Mouse (Mus musculus) embryonic facial prominence, embryonic 10.5 days (tissue): Measurements from ENCODE around the gene Iqcg. TPM values are rescaled to one million over a fixed set of nuclear protein-coding genes. Genes with fewer than 3 reads are reported as not detected.

Experiments used
- DNase-seq: peaks from one replicate; pipeline ENCODE4 v3.0.0-alpha.2; 2017; ENCODE audit warnings: low spot score
- H3K27ac ChIP-seq: fragments of 300-500 bp; sonication (generic); replicated peaks from 2 replicates; pipeline ENCODE4 v1.5.1; 2016; ENCODE audit warnings: mild to moderate bottlenecking
- H3K27me3 ChIP-seq: fragments of 300-500 bp; sonication (generic); replicated peaks from 2 replicates; pipeline ENCODE4 v1.6.1; 2016; ENCODE audit warnings: low read depth, mild to moderate bottlenecking; ENCODE audit not compliant: poor library complexity, severe bottlenecking
- H3K36me3 ChIP-seq: fragments of 300-500 bp; sonication (generic); replicated peaks from 2 replicates; pipeline ENCODE4 v1.6.1; 2016; ENCODE audit warnings: mild to moderate bottlenecking, moderate library complexity
- H3K4me1 ChIP-seq: fragments of 300-500 bp; sonication (generic); 2 replicates; pipeline ENCODE4 v1.6.1; 2016
- H3K4me3 ChIP-seq: fragments of 300-500 bp; sonication (generic); 2 replicates; pipeline ENCODE4 v1.5.1; 2016; ENCODE audit warnings: mild to moderate bottlenecking, moderate library complexity
- H3K9me3 ChIP-seq: fragments of 300-500 bp; sonication (generic); 2 replicates; pipeline ENCODE4 v1.6.1; 2016; ENCODE audit warnings: mild to moderate bottlenecking
- WGBS: fragments of 180-500 bp; shearing (Covaris S2); methylation state at CpG from one replicate; pipeline ENCODE4 v1.1.7; 2016; 5-methylcytosine and 5-hydroxymethylcytosine counted together
- microRNA counts: library from miRNA; unstranded; fragments of <30 nt; microRNA quantifications from one replicate; lab custom pipeline; 2017
- microRNA-seq: library from miRNA; unstranded; fragments of <30 nt; microRNA quantifications from one replicate; pipeline ENCODE4, GENCODE M21; 2017
- polyA plus RNA-seq: library from polyadenylated mRNA; unstranded; fragments of >200 nt; fragmentation: Nextera tagmentation; extraction: Ambion mirVana; gene quantifications from 2 replicates; pipeline ENCODE4 v1.2.1, GENCODE M21; 2016

Iqcg gene
- polyA plus RNA-seq, 1 experiment from 2014 or later, result 2.1 TPM

DNA sequence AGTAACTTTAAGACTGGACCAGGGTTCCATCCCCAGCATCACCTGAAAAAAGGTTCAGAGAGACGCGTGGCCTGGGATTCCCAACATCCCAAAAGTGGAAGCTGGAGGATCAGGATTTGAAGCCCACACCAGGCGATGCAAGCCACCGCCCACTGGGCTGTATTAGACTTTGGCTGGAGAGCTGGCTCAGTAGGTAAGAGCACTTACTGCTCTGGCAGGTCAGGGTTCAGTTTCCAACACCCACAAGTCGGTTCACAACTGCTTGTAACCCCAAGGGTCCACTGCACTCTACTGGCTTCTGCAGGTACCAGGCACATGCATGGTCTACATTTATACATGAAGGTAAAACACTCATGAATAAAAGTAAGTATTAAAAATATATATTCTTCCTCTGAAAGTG, 42.2 kb downstream of the Iqcg start:
- Histone ChIP-seq H3K27ac (no peak overlapping the region), H3K36me3 (peaks cover 77% of the 10 kb centered on the region), H3K27me3 (no peaks in the 10 kb centered on the region), H3K4me3 (no peak overlapping the region), H3K4me1 (no peaks in the 10 kb centered on the region), H3K9me3 (no peaks in the 10 kb centered on the region)
- WGBS, result 94% methylated on average over 5 of the region's 5 CpGs
- DNase-seq, result no peak

DNA sequence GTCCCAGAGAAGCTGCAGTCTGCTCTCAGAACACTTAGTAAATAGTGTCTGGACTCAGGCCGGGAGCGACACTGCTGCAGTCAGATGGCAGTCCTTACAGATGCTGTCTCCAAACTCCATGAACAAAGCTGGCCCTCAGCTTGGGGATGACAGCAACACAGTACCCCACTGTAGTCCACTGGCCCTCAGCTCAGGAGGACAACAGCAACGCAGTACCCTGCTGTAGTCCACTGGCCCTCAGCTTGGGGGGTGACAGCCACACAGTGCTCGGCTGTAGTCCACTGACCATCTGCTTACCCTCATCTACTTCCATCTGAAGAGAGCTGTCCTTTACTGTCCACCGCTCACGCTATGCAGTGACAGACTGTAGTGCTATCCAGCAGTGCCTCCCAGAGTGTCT, 45.9 kb downstream of the Iqcg start:
- Histone ChIP-seq H3K36me3 (peaks cover 93% of the 10 kb centered on the region), H3K27ac (no peak overlapping the region), H3K27me3 (no peaks in the 10 kb centered on the region), H3K9me3 (no peaks in the 10 kb centered on the region), H3K4me1 (no peaks in the 10 kb centered on the region), H3K4me3 (no peak overlapping the region)
- DNase-seq, result no peak
- WGBS, result 93% methylated on average over 6 of the region's 6 CpGs

DNA sequence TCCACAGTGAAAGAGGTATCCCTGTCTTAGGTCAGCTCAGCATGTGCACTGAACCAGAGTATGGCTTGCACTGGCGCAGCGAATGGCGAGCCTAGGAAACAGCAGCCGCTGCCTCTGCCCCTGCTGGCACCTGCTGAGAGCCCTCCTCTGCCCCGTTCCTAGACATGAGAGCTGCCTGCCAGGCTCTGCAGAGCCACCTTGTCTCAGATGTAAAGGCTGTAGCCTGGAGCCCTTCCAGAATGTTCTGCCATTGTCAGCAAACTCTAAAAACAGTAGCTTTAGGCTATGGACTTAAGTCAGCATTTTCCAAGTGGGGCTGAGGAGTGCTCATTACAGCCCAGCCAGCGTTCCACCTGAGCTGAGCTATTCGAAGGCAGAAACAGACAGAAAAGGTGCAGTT, 48.6 kb downstream of the Iqcg start:
- Histone ChIP-seq H3K36me3 (peaks cover 86% of the 10 kb centered on the region), H3K9me3 (no peaks in the 10 kb centered on the region), H3K27me3 (no peaks in the 10 kb centered on the region), H3K4me3 (no peak overlapping the region), H3K27ac (no peak overlapping the region), H3K4me1 (no peaks in the 10 kb centered on the region)
- DNase-seq, result no peak
- 87% methylated on average over 7 of the region's 7 CpGs for WGBS

DNA sequence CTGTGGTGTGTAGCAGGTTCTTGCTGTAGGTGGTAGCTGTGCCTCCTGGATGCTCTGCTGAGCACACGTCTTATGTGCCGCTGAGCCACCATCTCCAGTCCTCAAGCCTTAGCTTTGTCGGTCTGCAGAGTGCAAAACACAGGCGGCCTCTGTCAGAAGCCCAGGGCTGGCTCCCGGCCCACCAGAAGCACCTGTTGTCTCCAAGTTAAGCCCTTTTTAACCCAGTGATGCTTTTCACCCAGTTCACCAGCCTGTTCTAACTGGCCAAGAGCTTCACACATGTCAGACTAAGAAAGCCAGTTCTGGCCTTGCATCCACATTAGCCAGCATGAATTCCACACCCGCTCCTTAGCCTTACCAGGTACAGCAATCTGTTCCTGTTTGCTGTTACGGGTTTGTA, 49.1 kb downstream of the Iqcg start:
- no peak for DNase-seq
- Histone ChIP-seq H3K4me1 (no peaks in the 10 kb centered on the region), H3K4me3 (no peak overlapping the region), H3K27ac (no peak overlapping the region), H3K36me3 (peaks cover 80% of the 10 kb centered on the region), H3K9me3 (no peaks in the 10 kb centered on the region), H3K27me3 (no peaks in the 10 kb centered on the region)
- 95% methylated on average over 7 of the region's 7 CpGs for WGBS

DNA sequence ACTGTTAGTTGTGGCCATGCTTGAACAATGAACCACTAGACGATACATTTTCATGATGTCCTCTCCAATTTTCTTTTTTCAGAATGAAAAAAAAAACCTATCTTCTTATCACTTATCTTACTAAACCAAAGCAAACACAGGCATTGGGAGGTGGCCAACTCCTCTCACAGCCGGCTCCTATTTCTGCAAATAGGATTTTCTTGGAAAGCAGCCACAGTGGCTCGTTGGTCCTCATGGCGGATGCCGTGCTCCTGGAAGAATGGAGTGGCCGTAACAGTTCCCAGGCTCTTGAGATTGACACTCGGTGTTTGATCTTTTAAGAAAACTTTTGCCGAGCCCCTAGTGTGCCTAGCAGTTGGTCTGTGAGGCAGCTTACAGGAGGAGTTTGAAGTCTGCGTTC, 50.8 kb downstream of the Iqcg start:
- H3K4me3 ChIP-seq, result no peak overlapping the region
- H3K27ac ChIP-seq, result no peak overlapping the region
- H3K9me3 ChIP-seq, result no peaks in the 10 kb centered on the region
- no peaks in the 10 kb centered on the region for H3K4me1 ChIP-seq
- DNase-seq, result no peak
- peaks cover 84% of the 10 kb centered on the region for H3K36me3 ChIP-seq
- H3K27me3 ChIP-seq, result no peaks in the 10 kb centered on the region
- 70% methylated on average over 9 of the region's 9 CpGs for WGBS

DNA sequence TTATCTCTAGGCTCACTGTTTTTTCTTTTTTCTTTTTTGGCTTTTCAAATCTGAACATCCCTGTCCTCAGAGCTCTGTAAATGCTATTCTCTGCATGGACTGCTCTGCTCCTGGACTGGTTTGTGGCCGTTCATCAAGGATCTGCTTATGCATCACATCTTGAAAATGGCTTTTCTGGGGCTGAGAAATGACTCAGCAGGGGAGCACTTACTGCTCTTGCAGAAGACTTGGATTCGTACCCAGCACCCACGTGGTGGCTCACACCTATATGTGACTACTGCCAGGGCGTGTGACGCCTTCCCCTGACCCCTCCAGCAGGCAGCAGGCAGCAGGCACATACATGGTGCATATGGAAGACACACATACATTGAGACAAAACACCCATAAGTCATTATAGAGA, 63.9 kb downstream of the Iqcg start:
- Histone ChIP-seq H3K4me3 (no peak overlapping the region), H3K36me3 (peaks cover 93% of the 10 kb centered on the region), H3K27ac (no peak overlapping the region), H3K4me1 (no peaks in the 10 kb centered on the region), H3K9me3 (no peaks in the 10 kb centered on the region), H3K27me3 (no peaks in the 10 kb centered on the region)
- no peak for DNase-seq
- 88% methylated on average over 5 of the region's 5 CpGs for WGBS

DNA sequence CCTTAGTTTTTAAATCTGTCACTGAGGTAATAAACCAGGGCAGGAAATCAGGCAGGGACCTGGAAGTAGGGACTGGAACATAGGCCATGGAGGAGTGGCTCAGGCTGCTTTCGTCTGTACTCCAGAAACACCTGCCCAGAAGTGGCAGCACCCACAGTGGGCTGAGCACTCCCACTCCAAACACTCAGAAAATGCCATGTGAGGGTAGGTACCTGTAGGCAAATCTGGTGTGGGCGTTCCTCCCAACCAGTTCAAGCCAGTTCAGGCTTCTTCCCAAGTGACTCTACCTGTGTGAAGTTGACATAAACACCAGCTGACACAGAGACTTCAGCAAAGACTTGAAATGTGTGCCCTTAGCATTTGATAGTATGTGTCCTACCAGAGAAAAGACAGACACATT, 71.4 kb downstream of the Iqcg start:
- no peaks in the 10 kb centered on the region for H3K9me3 ChIP-seq
- no peak overlapping the region for H3K27ac ChIP-seq
- peaks cover 95% of the 10 kb centered on the region for H3K36me3 ChIP-seq
- no peaks in the 10 kb centered on the region for H3K27me3 ChIP-seq
- no peaks in the 10 kb centered on the region for H3K4me1 ChIP-seq
- WGBS, result 91% methylated on average over 2 of the region's 2 CpGs
- no peak overlapping the region for H3K4me3 ChIP-seq
- no peak for DNase-seq

DNA sequence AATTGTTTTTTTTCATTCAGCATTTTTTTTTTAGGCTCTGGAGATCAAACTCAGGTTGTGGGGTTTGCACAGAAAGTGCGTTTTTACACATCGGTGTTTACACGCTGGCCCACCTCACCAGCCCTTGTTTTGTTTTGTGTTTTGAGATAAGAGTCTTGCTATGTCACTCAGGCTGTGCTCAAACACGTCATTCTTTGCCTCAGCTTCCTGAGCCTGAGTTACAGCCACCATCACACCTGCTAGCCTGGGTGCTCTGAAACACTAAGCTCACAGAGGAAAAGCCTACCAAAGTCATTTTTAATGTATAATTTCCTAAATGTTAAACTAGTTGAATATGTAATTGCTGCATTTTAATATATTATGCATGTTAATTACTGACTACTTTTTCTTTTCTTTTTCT, 74.6 kb downstream of the Iqcg start:
- 90% methylated on average over 4 of the region's 4 CpGs for WGBS
- Histone ChIP-seq H3K4me3 (no peak overlapping the region), H3K4me1 (no peaks in the 10 kb centered on the region), H3K36me3 (peaks cover 89% of the 10 kb centered on the region), H3K27me3 (no peaks in the 10 kb centered on the region), H3K9me3 (no peaks in the 10 kb centered on the region), H3K27ac (no peak overlapping the region)
- no peak for DNase-seq

DNA sequence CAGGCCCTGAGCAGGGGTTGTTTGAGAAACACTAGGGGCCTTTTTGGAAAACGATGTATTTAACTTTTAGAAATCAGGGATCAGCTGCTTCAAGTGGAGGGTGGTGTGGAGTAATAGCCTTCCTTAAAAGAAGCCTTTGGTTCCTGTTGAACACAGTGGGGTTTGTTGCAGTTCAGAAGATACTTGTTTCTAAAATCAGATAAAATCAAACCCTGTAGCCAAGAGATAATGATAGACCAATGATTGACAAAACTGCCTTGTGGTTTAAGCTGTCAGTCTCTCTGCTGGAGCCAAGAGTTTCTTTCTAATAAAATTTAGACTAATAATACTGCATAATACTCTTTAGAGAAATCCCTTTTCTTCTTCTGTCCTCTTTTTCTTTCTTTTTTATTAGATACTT, 75.8 kb downstream of the Iqcg start:
- no peak for DNase-seq
- H3K9me3 ChIP-seq, result no peaks in the 10 kb centered on the region
- H3K4me1 ChIP-seq, result no peaks in the 10 kb centered on the region
- 80% methylated on average over 1 of the region's 1 CpGs for WGBS
- no peak overlapping the region for H3K4me3 ChIP-seq
- H3K36me3 ChIP-seq, result peaks cover 87% of the 10 kb centered on the region
- no peaks in the 10 kb centered on the region for H3K27me3 ChIP-seq
- H3K27ac ChIP-seq, result no peak overlapping the region

DNA sequence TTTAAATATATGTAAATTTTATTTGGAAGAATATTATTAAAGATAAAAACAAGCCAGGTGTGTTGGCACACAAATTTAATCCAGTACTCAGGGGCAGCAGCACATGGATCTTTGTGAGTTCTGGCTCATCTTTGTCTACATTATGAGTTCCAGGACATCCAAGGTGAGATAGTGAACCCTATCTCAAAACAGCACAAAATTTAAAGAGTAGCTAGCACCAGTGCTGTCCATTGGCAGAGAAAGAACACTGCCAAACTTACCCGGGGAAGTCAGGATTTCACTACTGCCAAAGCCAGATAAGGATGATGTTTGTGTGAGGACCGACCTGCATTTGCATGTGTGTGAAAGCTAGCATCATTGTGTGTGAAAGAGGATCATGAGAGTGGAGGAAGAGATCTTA, 83.0 kb downstream of the Iqcg start:
- 89% methylated on average over 2 of the region's 2 CpGs for WGBS
- H3K36me3 ChIP-seq, result peaks cover 63% of the 10 kb centered on the region
- no peak overlapping the region for H3K4me3 ChIP-seq

DNA sequence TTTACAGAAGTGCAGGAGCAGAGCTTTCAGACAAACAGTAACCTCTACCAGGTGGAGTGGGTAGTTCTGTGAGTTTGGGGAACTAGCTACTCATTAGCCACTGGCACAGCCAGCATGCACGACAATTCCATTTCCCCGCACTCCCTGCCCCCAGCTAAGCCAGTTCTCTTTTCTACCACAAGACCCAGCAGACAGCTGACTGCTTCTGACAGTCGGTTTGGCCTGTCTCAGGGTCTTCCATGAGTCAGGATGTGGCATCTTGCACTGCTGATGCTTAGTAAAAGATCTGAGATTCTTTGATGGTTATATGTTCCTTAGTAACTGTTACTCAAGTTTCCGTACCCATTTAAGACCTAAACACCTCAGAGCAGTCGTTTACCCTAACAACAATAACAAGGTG, 83.5 kb downstream of the Iqcg start:
- Histone ChIP-seq H3K27ac (no peak overlapping the region), H3K27me3 (no peaks in the 10 kb centered on the region), H3K36me3 (peaks cover 59% of the 10 kb centered on the region), H3K4me3 (no peak overlapping the region), H3K4me1 (no peaks in the 10 kb centered on the region), H3K9me3 (no peaks in the 10 kb centered on the region)
- DNase-seq, result no peak
- 82% methylated on average over 5 of the region's 5 CpGs for WGBS

More for the DNA sequence above, 83.0 kb downstream of the Iqcg start:
- no peaks in the 10 kb centered on the region for H3K27me3 ChIP-seq
- no peaks in the 10 kb centered on the region for H3K4me1 ChIP-seq
- no peak for DNase-seq
- H3K9me3 ChIP-seq, result no peaks in the 10 kb centered on the region
- no peak overlapping the region for H3K27ac ChIP-seq

MicroRNAs encoded within 50 kb of the gene (microRNA counts, 519-probe panel; counts per million panel counts)
- 188 counts per million, percentile 57 among the panel's probes with 10 or more counts for microRNA mmu-miR-1947 (lab: Ali Mortazavi, UCI)

Small RNA genes lying within 50 kb of the gene (microRNA-seq; reads per million reads assigned to microRNA genes)
- gene Gm22231 (not detected), gene Mir1947 (9.8 reads per million, percentile 21 among the genes with 10 or more reads in this experiment)

Other genes with a start within 250 kb of the Iqcg start
- gene Smbd1, start 245.7 kb downstream of the Iqcg start, polyA plus RNA-seq, result not detected in 2 replicates
- gene Fyttd1, start 178.7 kb downstream of the Iqcg start, polyA plus RNA-seq, result 102 and 104 TPM in 2 replicates
- 17.7 and 19.9 TPM in 2 replicates for gene Rubcn, start 178.5 kb downstream of the Iqcg start, polyA plus RNA-seq
- gene Lrch3, start 142.1 kb downstream of the Iqcg start, polyA plus RNA-seq, result 31.4 and 32.3 TPM in 2 replicates
- gene Rpl35a, start 235 bp upstream of the Iqcg start, polyA plus RNA-seq, result 1,025 and 1,052 TPM in 2 replicates
- gene Lmln, start 6.3 kb upstream of the Iqcg start, polyA plus RNA-seq, result 2.6 and 3.7 TPM in 2 replicates
- 22.2 and 23.8 TPM in 2 replicates for gene Osbpl11, start 128.9 kb upstream of the Iqcg start, polyA plus RNA-seq
- gene Snx4, start 195.2 kb upstream of the Iqcg start, polyA plus RNA-seq, result 64.9 and 66.8 TPM in 2 replicates